Mouse (Mus musculus): ENCODE measurements around the gene Mfap5. TPM values are rescaled to one million over a fixed set of nuclear protein-coding genes. Genes with fewer than 3 reads are reported as not detected.
"Not testable (repeated sequence)": the region's sequence is repeated elsewhere in the genome, so short reads cannot be mapped to it uniquely, and the experiment has no call there.

Gene Mfap5
- polyA plus RNA-seq, 1 experiment: 15.4 TPM

DNA sequence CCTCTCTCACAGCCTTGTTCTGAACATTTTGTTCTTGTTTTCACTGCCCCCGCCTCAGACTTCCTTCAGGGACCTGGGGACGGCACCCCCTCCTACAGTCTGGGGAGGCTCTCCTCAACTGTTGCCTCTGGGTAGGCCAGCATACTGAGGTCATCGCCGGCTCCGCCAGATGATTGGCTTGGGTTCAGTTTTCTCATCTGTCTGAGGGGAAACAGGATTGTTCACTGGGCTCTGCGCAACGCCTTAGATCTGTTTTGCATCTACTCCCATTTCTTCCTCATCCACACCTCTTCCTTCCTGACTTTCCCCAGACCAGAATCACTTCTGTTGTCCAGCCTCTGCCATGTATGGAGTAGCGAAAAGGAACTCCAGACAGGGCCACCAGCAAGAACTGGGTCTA lies 2.8 kb downstream of the Mfap5 start:
- 67% methylated on average over 8 of the region's 8 CpGs for WGBS
- no peak for DNase-seq (ENCODE audit: low read depth, low spot score)

DNA sequence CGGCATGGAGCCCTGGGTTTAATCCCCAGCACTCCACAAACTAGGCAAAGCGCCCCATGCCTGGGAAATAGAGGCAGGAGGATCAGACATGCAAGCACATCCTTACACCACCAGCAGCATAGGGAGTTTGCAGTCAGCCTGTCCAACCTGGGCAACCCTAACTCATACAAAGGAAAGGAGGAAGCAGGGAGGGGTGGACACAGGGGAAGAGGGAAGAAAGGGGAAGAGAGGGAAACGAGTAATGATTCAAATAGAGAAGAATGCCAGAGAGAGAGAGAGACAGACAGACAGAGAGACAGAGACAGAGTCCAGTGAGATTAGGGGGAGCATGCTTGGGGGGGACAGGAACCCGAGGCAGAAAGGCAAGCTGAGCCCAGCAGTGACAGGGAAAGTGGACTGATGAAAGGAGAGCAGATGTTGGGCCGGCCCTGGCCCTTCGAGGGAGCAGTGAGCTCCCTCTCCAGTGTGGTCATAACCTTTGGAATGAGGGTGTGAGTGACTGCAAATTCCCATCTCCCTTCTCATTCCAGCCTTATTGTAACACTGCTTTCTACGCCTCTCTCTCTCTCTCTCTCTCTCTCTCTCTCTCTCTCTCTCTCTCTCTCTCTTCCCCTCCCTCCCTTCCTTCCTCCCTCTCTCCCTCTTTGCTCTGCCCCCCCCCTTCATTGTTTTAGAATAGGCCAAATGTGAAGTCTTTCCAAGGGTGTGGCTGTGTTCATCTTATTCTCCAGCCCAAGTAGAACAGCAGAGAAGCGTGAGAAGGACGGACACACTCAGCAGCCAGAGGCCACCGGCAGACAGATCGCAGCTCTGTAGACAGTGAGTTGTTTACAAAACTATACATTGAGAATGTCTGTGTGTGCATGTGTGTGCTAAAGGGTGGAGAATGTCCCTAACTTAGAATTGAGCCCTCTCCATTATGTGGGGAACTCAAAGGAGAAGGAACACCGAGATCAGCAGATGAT lies 7.6 kb downstream of the Mfap5 start:
- 32% methylated on average over 11 of the region's 12 CpGs for WGBS
- DNase-seq (ENCODE audit: low read depth, low spot score): no peak

DNA sequence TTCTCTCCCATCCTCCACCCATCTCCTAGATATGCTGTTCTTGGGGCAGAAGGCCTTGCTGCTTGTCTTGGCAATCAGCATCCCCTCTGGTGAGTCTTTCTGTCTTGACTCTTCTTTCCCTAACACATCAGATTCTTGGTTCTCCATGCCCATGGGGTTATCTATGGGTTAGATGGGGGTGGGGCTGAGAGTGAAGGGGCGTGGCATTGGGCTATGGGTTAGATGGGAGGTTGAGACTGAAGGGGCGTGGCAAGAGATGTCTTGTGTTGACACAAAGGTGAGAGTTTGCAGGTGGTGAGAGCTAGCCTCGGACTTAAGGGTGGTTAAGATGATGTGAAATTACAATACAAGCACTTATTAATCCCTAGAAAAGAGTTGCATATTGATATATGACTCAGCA lies 8.7 kb downstream of the Mfap5 start:
- no peak for DNase-seq (ENCODE audit: low read depth, low spot score)
- 44% methylated on average over 3 of the region's 3 CpGs for WGBS

DNA sequence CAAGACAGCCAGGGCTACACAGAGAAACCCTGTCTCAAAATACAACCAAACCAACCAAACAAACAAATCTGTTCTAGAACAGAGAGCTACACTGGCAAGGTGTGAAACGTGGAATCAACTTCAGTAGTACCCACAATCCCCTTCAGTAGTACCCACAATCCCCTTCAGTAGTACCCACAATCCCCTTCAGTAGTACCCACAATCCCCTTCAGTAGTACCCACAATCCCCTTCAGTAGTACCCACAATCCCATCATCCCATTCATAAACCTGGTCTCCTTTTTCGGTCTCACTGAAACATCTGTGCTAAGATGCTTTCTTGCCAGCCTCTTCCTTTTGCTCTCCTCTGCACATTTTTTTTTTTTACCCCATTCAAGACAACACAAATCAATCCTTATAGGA lies 10.1 kb downstream of the Mfap5 start:
- 90% methylated on average over 2 of the region's 2 CpGs for WGBS
- not testable (repeated sequence) for DNase-seq (ENCODE audit: low read depth, low spot score)

DNA sequence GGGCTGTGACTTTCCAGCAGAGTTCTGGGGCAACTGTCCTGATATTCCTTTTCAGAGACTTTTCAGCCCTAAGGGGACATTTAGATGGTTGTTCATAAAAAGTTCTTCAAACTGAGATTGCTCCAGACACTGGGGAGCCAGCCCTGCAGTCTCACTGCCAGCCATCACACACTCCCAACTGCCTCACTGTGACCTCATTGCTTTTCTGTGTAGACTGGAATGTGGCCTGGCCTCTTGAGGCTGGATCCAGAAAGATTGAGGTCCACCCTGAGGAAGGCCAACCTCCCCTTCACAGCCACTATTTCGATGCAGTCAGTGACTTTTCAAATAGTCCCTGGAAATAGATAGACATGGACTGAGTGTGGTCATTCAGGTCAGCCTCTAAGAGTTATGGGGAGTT lies 12.0 kb downstream of the Mfap5 start:
- DNase-seq (ENCODE audit: low read depth, low spot score): no peak
- 68% methylated on average over 1 of the region's 1 CpGs for WGBS

DNA sequence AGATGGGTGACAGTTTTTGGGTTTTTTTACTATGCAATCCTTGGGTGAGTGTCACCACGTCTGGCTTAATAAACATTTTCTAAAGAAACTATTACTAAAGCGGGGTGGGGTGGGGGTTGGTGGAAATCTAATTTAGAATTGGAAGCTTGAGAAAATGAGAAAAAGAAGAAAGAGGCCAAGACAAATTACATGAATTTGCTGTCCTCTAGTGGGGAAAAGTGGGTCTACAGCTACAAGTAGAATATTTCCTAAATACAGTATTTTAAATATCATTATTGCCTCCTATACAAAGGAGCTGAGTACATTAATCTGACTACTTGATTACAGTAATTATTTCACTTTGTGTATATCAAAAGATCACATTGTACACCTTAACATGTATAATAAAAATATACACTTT lies 13.7 kb downstream of the Mfap5 start:
- DNase-seq (ENCODE audit: low read depth, low spot score): no peak
- WGBS: 38% methylated on average over 2 of the region's 2 CpGs

DNA sequence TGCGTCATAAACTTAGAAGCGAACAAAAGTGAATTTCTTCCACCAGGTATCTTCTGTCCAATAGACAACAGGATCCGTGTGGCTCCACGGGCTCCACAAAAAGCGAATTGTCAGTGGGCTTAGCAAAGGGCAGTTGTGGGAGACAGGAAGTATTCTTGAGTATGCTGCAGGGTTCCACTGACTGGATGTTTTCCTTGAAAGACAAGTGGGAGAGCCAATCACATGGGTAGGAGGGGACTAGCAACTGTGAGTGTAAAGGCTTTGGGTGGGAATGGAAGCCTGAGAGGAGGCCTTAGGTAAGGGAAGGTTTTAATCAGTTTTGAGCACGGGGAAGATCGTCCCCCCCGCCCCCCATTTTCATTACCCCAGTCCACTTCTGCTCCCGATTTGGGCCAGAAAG lies 16.9 kb downstream of the Mfap5 start:
- DNase-seq (ENCODE audit: low read depth, low spot score): peak; percentile 1
- WGBS: 68% methylated on average over 9 of the region's 9 CpGs

DNA sequence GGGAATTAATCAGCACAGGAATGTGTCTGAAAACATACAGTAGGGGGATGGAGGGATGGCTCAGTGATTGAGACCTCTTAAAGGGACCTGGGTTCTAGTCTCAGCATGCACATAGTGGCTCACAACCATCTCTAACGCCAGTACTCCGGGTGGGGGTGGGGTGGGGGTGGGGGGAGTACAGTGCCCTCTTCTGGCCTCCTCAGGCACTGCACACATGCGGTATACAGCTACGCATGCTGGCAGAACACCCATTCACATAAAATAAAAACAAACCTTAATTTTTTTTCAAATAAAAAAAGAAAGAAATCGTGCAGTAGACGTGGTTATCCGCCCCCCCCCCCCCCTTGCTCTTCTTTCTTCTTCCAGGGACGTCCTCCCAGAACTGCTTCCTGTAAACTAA lies 17.6 kb downstream of the Mfap5 start:
- DNase-seq (ENCODE audit: low read depth, low spot score): no peak
- WGBS: 73% methylated on average over 8 of the region's 8 CpGs

DNA sequence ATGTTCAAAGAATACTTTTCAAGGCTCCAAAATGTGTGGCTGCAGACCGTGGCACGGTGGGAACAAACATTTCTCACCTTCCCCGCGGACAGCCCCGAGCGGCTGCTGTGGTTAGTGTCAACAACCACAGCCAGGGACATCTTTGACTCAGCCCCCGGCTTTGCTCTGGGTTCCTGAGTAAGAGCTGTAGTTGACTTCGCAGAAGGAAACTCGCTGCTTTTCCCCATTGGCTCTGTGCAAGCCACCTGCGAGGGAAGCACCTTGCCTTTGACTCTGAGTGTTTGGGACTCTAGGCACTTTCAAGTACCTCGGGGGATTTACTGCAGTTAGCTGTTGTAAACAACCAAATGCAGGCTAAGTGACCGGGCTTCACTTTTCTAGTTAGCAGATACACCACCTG lies 22.0 kb downstream of the Mfap5 start:
- DNase-seq (ENCODE audit: low read depth, low spot score): no peak
- 16% methylated on average over 12 of the region's 12 CpGs for WGBS

DNA sequence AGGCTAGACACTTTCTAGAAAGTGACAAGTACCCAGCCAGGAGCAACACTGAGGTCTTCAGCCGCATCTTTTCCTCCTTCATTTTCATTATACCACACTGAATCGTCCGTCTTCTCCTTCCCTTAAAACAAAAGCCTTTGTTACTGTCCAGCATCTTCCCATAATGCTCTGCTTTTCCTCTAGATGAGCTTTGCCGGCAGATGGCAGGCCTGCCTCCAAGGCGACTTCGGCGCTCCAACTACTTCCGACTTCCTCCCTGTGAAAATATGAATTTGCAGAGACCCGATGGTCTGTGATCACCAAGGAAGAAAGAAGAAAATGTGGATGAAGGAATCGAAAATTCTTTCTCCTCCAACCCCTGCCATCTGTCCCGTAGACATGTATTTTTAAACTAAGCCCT lies 22.5 kb downstream of the Mfap5 start:
- no peak for DNase-seq (ENCODE audit: low read depth, low spot score)
- WGBS: 71% methylated on average over 11 of the region's 11 CpGs

DNA sequence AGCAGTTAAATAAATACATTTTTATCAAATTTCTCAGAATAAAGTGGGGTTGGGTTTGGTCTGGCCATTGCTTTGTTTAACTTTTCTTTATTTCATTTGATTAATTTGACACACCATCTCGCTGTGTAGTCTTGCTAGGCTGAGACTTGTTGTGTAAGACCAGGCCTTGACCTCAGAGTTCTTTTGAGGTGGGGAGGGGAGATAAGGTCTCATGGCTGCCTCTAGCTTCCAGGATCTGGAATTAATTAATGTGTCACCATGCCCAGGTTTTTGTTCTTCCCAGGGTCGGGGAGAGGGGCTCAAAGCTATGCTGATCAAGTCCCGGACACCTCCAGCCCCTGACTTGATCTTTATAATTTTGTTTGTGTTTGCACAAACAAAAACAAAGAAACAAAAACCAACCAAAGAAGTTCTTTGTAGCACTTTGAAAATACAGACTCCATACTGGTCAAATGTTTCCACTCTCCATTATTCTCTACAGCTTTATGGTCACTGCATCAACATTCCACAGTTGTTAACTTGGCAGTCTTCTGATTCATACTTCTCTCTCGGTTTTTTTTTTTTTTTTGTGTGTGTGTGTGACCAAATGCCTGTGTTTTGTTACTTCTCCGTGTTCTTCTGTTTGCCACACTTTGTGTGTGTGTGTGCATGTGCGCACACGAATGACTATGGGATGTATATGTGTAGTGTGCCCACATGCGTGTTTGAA lies 26.0 kb downstream of the Mfap5 start:
- 70% methylated on average over 8 of the region's 8 CpGs for WGBS

DNA sequence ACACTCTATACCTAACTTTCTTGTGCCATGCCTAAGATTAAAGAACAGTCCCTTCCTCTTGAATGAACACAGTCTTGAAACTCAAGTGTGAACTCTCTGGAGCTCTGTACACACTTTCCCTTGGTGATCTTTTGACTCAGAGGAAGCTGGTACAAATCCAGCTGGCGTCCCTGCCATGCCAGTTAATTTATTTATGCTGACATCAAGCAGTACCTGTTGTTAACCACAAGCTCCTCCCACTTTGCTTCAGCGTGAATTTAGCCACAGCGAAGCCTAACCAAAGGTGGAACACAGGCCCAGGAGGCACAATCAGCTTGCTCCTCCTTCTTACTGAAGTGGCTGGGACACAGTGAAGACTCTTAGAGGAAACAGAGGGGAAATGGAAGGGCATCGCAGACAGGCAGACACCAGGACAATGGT lies 27.2 kb downstream of the Mfap5 start:
- peak; percentile 6 for DNase-seq (ENCODE audit: low read depth, low spot score)
- WGBS: 3% methylated on average over 4 of the region's 4 CpGs

More for the DNA sequence above, 26.0 kb downstream of the Mfap5 start:
- DNase-seq (ENCODE audit: low read depth, low spot score): no peak

DNA sequence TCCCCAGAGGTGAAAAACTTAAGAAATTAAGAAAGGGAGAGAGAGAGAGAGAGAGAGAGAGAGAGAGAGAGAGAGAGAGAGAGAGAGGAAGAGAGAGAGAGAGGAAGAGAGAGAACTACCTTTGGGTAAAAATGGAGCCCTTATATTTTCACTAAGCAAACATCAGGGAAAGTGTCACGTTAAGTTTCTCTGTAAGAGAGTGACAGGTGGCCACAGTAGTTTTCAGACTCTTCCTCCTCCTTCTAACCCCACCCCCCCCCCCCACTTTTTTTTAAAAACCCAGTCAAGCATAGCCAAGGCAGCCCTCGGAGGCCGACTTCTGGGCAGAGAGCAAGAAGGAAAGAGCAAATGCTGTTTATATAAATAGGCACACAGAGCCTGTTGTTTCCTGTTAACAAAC lies 28.4 kb downstream of the Mfap5 start:
- no peak for DNase-seq (ENCODE audit: low read depth, low spot score)
- whole genome bisulfite sequencing: 29% methylated on average over 3 of the region's 3 CpGs

DNA sequence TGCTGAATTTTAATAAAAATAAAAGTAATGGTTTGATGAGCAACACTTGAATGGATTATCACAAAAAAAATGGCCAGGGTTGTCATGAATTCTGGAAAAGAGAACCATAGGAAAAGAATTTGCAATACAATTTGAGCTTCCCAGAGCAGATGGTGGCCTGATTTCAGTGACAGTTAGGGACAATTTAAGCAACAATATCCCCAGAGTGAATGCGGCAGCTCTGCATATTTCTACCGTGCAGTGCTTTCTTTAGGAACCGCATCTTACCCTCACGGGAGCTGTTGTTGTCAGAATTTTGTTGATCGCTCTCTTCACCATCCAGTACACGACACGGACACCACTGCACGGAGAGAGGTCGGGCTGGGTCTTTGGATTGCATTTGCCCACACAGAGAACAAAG lies 33.9 kb downstream of the Mfap5 start:
- no peak for DNase-seq (ENCODE audit: low read depth, low spot score)
- 86% methylated on average over 9 of the region's 9 CpGs for WGBS

DNA sequence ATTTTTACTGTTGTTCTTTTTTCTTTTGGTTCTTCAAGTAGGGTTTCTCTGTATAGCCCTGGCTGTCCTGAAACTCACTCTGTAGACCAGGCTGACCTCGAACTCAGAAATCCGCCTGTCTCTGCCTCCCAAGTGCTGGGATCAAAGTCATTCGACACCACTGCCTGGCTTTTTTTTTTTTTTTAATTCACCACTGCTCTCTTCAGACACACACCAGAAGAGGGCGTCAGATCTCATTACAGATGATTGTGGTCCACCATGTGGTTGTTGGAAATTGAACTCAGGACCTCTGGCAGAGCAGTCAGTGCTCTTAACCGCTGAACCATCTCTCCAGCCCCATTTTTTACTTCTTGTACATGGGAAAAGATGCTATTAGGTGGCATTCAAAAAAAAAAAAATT lies 36.8 kb downstream of the Mfap5 start:
- 73% methylated on average over 5 of the region's 5 CpGs for WGBS
- not testable (repeated sequence) for DNase-seq (ENCODE audit: low read depth, low spot score)

DNA sequence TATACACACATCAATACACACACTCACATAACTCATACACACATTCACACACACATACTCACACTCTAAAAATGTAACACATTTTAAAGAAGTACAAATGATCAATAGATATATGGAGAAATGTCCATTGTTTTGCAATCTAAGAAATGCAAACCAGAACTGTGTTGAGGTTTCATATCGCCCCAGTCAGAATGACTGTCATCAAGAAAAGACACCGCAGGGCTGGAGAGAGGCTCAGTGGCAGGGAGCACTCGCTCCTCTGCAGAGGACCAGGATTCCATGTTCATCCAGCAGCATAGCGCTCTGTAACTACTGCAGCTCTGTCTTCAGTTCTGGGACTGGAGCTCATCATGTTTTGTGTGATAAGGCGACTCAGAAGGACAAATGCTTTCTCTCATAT lies 37.9 kb downstream of the Mfap5 start:
- DNase-seq (ENCODE audit: low read depth, low spot score): no peak
- WGBS: 81% methylated on average over 5 of the region's 5 CpGs

DNA sequence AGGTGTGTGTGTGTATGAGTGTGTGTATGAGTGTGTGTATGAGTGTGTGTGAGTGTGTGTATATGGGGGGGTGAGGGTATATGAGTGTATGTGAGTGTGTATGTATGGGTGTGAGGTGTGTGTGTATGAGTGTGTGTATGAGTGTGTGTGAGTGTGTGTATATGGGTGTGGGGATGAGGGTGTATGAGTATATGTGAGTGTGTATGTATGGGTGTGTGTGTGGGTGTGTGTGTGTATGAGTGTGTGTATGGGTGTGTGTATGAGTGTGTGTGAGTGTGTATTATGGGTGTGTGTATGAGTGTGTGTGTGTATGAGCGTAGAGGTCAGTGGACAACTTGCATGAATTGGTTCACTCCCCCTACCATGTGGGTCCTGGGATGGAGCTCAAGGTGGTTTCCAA lies 39.0 kb downstream of the Mfap5 start:
- no peak for DNase-seq (ENCODE audit: low read depth, low spot score)
- WGBS: 89% methylated on average over 1 of the region's 1 CpGs

DNA sequence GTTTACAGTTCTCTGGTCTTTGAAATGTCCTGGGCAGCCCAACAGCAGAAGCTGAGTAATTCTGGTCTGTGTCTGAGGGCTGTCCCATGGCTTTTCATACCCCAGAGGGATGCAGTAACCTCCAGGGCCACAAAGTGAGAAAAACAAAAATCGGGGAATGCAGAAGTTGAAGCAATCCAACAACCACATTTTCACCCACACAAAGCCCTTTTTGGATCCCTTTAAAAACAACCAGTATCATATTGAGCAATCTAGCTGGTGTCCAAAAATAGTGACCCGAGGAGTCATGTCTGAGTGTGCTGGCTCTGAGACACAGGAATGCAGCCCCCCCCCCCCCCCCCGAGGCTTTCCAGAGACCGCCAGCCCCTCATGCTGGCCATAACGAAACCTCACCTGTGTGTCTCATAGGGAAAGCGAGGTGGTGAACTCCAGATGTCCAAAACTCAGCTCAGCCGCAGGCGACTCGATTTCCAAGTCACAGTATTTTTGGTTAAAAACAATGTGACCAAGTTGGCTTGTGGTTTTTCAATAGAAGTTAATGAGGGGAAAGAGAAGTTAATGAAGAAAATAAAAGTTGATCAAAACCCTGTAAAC lies 39.7 kb downstream of the Mfap5 start:
- no peak for DNase-seq (ENCODE audit: low read depth, low spot score)
- WGBS: 62% methylated on average over 9 of the region's 9 CpGs

DNA sequence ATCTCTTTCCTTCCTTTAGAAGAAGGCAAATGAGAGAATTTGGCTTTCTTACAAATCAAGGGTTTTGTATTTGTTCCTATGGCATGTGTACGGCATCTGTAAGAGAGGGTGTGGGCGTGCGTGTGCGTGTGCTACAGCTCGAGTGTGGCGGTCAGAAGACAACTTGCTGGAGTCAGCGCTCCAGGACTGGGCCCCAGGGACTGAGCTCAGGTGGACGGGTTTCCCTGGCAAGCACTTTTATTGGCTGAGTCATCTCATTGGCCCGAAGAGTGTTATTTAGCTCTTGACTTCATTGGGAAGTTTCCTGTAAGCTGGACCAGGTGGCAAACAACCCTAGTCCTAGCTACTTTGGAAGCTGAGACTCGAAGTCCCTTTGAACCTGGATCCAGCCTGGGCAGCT lies 40.3 kb downstream of the Mfap5 start:
- no peak for DNase-seq (ENCODE audit: low read depth, low spot score)
- 36% methylated on average over 10 of the region's 10 CpGs for WGBS

DNA sequence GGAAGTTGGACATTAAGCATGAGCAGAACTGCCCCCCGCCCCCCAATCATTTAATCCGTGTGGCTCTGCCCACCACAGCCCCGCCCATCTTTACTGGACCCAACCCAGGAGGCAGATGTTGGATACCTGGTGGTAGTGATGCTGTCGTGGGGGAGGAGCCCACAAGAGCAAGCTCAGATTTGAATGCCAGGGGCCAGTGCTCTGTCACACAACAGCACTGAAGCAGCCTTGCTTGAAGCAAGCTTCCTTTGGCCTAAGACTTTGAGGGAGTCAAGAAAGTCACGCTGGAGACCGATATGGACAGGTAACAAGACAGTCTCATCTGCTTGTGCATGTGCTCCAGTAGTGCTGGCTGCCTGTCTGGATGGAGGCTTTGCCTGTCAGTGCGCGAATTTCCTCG lies 48.0 kb downstream of the Mfap5 start, which contains the start of gene Aicda:
Gene Aicda (plus strand): TSS at position 196 of the 400 bp plus-strand sequence.
- DNase-seq (ENCODE audit: low read depth, low spot score): no peak
- 52% methylated on average over 9 of the region's 9 CpGs for WGBS

Data from large intestine, adult 2 months (tissue).